Mouse (Mus musculus) c-Kit-positive CD71-positive TER-119-positive erythroid progenitor cells, embryonic 14.5 days (primary cell): ENCODE results near the gene Gm21094.
"Not testable (repeated sequence)": the region's sequence is repeated elsewhere in the genome, so short reads cannot be mapped to it uniquely, and the experiment has no call there.

Experiments used
- DNase-seq: peaks from one replicate; pipeline ENCODE4 v3.0.0-alpha.2; 2013; ENCODE audit warnings: low spot score

Gm21094 gene

DNA sequence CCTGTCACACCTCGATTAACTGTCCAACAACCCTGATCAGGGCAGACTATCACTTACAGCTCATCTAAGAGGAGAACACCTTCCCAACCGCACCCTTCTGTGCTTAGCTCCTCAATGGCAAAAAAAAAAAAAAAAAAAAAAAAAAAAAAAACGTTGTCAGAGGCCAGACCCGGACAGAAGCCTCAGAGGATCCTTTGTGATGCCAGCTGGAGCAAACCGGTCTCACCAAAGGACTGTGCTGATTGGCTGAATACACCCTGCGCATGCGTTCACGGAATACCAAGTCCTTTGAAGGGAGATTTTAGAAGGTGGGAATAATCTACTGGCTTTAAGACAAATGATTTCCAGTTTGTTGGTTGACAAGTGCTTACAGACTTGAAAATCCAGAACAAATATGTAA is at the start of gene Gm21094:
Gm21094 (minus strand) TSS at position 101 of the 400 bp plus-strand sequence.
- not testable (repeated sequence) for DNase-seq
